Mouse (Mus musculus) monocyte, adult 5-6 weeks (primary cell): ENCODE data around the gene Dock4. TPM values are rescaled to one million over a fixed set of nuclear protein-coding genes. Genes with fewer than 3 reads are reported as not detected.
A peak's percentile ranks its signal among the peaks of the same experiment; 100 is the strongest.

Experiments used
- ATAC-seq: fragments of 153-309, 156-312 bp; replicated peaks from 2 replicates; pipeline ENCODE4 v1.8.0; 2017; ENCODE audit warnings: mild to moderate bottlenecking; ENCODE audit not compliant: low TSS enrichment, insufficient number of reproducible peaks, severe bottlenecking, poor library complexity, low FRiP score
- total RNA-seq: library from RNA; stranded (forward); fragments of 200-1000, 200-491, 200-594 nt; gene quantifications from 3 replicates; pipeline ENCODE4 v1.2.3, GENCODE M21; 2017

Gene Dock4
- total RNA-seq, 1 experiment from 2014 or later, result 8.9 TPM

DNA sequence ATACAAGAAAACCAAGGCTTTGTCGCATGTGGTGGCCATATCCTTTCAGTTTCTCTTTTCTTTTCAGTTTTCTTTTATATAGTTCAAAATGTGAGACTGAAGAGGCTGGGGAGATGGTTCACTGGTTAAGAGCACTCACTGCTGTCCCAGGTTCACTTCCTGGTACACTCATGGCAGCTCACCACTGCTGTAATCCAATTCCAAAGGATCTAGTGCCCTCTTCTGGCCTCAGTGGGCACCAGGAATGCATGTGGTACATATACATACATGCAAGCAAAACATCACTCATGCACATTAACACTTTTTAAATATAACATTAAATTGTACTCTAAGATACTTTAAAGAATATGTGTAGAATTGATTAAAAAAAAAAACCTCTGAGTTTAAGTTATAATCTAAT, 234.8 kb downstream of the Dock4 start:
- peak; percentile 83 for ATAC-seq

DNA sequence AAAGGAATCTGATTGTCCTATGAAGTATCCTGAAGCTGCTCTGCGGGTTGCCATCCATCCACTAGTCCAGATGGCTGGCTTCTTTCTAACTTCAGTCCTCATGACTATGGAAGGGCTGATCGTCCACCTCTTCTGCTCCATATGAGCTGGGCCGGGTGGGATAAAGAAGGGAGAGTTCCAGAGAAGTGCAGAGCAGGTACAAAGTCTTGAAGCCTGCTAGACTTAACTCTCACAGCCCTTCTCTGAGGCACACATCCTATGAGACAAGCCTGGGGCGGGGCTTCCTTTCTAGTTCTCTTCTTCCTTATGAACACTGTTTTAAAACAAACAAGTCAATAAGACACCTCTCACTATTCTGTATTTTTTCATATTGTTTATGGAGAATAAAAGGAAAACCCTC, 245.7 kb downstream of the Dock4 start:
- ATAC-seq, result no peak

DNA sequence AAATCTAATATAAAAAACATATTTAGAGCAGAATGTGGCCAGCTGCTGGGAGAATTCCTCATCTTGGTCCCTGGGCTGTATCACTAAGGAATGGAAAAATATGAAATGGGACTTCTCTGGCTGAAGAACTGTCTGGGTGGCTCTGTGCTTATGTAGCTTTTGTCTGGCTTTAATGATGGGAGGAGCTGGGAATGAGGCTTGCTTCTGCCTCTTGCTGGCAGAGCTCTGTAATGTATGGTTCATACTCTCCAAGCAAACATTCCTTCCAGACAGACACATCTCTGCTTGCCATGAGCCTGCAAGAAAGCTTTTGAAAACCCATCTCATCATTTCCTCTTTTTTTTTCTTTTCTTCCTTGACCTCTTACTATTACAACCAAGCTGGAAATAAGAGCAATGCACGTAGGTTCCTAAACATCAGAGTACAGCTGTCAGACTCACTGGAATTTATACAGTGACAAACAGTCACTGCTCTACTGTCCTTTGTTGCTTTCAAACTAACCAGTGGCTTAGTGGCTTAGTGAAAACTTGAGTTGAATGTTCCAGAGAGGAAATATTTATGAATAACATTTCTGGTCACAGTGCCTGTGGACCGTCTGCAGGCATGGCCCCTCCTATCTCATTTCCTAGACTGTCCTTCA, 248.4 kb downstream of the Dock4 start:
- no peak for ATAC-seq

DNA sequence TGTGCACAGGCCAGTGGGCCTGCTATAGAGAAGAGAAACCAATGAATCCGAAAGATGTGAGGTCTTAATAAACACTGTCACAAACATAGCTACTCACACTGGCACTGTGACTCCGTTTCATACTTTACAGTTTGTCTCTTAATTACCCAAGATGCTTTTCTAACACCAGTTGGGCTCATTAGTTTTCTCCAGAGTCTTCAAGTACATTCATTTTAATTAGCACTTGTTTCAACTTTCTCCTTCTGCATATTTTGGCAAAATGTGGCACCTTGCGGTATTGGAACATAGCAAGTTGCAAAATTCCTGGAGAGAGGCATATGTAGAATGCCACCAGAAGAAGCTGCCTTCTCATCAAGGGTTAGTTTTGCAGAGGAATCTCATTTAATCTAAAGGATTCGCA, 252.6 kb downstream of the Dock4 start:
- no peak for ATAC-seq

DNA sequence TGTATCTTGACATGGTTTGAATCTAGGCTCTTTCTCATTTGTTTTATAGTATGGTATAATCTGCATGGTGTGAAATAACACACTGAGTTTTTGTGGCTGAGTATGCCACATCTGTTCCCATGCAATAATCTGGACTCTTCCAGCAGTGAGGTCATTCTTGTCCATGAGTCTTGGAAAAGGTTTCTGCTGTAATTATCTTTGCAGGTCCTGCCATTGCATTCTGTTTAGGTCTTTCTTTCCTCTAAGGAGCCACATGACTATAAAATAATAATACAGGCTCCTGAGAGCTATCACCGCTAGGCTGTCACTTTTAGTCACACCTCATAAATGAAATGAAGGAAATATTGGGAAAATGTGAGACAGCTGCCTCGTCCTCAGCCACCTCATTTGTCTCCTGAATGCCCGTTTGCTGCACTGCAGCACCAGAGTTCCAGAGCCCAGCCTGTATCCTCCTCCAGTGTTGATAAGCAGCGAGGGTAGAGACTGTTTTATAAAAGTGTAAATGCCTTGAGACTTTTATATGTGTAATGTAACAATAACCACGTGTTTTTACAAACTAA, 256.6 kb downstream of the Dock4 start:
- no peak for ATAC-seq

DNA sequence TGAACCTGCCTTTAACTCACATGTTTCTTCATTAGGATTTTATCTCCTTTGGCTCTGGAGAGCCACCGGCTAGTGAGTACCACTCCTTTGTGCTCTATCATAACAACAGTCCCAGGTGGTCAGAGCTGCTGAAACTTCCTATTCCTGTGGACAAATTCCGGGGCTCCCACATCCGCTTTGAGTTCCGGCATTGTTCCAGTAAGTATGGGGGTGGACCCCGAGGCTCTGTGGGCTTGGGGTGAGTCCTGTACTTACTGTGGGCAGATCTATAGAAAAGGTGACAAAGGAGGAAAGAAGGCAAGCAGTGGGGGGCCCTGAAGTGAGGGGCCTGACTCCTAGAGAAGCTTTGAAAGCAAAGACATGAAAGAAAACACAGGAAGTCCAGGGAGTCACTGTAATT, 258.5 kb downstream of the Dock4 start:
- no peak for ATAC-seq

DNA sequence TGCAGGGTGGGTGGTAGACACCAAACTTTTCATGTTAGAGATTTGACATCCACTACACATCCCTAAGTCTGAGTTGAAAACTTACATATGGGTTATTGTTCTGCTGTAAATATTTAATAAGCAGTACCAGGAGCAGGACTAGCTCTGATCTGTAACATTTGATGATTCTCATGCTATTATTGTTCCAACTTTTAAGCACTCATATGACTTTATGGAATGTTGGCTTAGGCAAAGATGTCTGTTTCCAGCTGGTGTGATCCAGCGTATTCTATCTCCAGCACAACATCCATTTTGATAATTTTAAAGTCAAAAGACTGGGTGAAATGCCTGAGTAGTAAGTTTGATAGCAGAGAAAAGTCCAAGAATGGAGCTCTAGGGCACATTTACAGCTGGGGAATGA, 261.4 kb downstream of the Dock4 start:
- ATAC-seq, result no peak

DNA sequence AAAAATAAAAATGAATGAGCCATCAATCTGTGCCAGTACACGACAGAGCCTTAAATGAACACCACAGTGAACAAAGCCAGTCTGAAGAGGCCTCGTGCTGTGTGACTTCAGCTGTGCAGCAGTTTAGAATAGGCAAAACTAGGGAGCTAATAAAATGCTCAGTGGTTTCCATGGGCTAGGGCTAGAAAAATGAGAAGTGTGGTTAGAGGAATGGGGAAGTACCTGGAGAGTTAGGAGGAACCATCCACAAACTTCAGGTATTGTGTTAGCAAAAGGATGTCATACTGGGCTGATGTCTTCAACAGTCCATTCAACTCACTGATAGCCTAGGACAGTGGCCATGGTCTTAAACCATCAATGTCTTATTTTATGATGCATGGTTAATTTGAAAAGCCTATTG, 263.3 kb downstream of the Dock4 start:
- ATAC-seq, result no peak

DNA sequence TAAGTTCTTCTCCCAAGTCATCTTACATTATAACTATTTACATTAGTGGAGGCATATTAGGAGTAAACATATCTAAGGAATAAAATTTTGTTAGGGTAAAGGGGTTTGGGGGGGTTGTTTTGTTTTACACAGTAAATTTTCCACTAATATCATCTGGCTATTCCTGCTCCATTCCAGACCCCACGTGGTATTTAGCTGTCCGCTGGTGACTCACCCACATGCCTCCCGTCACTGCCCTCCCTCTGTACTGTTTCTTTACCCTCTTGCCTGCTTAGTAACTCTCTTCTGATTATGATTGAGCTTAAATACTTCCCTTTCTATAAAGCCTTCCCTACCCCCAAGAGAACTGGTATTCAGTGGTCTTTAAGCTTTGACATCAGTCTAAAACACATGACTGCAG, 266.5 kb downstream of the Dock4 start:
- no peak for ATAC-seq

DNA sequence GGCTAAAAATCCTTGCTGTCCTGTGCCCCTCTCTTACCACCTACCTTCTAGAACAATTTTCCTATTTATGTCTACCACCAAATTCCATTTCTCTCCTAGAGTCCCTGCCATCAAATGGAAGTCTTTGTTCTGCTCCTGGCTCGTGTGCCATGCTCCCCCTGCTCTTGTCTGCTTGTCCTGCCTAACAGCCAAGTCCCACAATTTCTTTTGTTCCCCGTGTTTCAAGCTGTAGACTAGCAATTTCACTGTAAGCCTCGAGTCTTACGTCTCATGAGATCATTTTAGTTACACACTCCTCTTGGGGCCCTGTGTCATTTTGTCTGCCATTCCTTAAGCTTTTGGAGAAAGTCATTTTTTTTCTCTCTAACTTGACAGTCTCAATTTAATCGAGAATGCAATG, 268.5 kb downstream of the Dock4 start:
- no peak for ATAC-seq

DNA sequence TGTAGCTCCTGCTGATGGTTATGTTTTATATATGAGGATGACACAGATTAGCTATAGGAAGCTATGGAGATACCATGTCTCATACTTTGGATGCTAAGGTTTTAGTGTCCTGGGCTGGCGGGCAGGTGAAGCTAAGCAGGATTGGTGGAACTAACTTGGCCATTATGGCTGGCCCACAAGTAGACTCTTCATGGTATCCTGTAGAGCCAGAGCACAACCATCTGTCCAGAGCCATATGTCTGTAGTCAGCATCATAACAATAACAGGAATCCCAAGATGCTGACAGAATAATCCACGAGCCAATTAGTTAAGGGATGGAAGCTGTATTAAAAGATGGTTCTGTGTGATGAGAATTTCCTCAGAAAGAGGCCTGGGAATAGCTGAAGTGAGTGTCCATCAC, 269.4 kb downstream of the Dock4 start:
- no peak for ATAC-seq

DNA sequence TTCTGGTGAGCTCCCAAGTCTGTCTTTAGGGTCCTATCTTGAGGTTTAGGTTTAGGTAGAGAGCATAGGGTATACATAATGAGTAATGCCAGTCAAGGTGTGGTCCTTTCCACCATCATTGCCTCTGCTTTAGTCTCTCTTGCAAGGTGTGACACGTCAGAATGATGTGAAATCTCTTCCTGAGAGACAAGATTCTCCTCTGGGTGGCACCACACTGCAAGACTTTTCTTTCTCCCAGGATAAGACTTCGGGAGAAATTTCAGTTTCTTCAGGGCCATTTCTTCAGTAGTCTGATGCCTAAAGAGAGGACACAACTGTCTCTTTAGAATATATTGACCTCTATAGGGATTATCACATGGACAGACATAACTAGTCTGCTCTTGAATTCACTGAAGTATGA, 282.6 kb downstream of the Dock4 start:
- ATAC-seq, result no peak

DNA sequence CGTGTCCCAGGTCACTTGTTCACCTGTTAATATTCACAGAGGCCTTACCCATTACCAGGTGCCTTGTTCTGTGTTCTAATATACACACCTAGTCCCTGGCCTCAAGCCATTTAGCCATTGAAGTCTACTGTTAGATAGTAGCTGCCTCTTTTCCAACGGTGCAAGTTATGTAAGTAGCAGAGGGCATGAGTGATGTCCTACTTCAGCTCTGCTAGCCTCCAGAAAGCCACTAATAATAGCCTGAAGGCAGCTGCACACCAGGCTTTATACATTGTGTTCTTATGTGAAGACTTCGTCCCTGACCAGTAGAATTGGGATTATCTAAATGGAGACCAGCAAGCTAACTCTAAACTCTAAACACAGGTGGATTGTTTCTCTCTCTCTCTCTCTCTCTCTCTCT, 285.0 kb downstream of the Dock4 start:
- ATAC-seq, result no peak

DNA sequence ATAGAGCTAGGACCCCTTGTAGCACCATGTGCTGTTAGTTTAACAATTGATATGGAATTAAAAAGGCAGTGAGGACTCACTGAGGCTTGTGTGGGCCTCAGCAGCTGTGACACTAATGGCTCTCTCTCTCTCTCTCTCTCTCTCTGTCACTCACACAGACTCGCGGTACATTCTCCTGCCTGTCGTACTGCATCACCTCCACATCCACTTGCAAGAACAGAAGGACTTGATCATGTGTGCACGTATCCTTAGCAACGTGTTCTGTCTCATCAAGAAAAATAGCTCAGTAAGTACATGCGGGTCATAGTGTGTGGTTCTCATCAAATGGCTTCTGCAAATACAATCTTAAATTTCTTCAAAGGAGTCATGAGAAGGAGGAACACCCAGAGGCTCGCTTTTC, 299.7 kb downstream of the Dock4 start:
- ATAC-seq, result no peak

DNA sequence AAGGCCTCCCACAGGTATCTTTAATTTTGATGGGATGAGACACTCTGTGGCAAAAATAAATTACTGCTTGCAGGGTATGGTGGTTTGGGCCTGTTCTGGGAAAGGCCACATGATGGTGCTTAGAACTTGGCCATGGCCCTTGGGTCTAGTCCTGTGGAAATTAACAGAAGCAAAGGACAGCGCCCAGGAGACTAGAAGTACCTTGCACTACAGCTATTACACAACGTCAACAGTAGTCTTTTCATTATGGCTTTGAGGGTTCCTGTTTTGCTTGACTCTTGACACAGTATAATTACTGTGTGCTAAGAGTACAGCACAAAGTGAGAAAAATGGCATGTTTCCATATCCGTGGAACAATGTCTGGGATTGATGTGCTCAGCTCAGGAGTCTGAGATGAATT, 300.3 kb downstream of the Dock4 start:
- ATAC-seq, result no peak

DNA sequence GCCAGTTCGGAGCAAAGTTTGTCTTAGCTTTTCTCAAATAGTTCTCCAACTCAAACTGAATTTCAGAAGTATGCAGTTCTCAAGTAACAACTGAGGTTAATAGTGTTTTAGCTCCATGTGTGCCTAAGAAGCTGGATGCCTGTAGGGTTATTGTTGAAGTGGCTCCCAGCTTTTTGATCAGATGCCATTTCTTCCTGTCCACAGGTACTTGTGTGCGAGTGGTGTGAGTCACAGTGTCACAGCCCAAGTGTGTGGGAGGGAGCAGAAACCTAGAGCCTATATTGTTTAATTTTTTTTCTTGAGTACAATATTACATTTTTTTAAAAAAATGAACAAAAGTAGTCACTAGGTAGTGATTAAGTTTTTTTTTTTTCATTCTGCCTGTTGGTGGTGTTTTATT, 313.5 kb downstream of the Dock4 start:
- ATAC-seq, result no peak

DNA sequence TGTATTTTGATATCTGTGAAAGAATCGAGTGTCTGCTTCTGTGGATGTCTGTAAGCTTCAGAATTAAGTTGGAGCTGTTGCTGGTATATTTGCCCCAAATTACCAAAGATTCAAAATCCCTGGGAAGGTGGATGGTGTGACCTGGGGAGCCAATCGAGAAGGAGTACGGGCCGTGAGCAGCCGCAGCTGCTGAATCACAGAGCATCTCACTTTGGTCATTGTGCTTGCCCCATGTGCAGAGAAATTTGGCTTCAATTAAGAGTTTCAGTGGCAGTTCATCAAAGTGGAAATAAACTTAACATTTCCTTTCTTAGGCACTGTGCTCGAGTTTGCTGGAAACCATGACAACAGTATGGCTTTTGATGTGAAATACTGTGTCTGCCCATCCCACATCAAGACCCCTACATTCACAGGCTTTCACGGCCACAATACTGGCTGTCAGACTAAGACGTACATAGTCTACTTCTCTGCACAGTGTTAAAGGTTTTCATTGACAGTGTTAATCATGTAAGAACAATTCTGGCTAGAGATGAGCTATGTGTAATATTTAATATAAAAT, 321.6 kb downstream of the Dock4 start:
- ATAC-seq, result no peak

DNA sequence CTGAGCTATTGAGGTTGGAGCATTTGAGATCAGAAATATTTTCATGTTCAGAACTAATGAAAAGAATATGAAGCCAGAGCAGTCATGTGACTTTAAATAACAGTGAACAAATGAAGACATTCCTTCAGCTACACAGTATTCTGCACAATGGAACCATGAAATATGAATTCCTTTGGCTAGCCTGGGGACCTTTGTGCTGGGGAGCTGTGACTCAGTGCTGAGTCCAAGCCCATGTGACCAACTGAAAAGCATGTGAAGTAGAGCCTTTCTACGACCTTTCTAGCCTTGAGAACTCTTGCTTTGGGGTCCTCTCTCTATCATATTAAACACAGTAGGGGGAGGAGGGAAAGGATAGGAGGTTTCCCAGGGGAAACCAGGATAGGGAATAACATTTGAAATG, 327.3 kb downstream of the Dock4 start:
- no peak for ATAC-seq

DNA sequence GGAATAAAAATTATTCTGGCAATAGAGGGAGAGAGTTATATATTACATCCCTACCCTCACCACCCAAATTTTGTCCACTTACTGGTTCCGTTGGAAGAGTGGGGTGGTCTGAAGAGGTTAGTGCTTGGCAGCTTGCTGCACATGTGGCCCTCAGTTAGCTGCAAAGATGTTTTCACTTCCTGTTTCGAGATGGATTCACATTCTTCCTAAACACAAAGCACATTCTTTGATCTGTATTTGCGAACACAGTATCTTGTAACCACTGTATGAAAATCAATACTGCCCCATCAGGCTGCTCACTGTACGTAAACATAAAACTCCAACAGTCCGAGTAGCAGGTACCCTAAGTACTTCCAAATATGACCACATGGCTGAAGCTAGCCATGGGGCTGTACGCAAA, 335.8 kb downstream of the Dock4 start:
- no peak for ATAC-seq

DNA sequence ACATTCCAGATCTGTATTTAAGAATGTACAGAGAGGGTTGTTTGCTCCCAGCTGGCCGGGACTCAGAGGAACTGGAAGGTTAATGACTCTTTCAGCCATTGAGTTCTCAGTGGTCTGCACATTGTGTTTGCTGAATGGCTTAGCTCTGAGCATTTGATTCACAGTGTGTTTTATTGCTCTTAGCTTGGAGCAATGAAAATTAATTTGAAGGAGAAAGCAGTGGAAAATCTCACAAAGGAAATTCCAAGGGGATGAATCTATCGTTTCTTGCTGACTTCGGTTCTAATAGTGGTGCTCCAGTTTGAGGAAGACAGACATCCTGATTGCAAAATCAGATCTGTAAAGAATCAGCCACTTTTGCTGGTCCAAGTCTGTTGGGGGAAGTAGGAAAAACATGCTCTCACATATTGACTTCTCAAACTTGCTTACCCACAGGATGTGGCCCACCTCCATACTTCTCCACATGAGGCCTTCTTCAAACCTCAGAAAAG, 342.9 kb downstream of the Dock4 start:
- ATAC-seq, result peak; percentile 47; the same call in 1 of the 2 replicates
